ENCODE assay signal across 21 mouse cellular contexts in genomic region chr12:57098371-57098770, GRCm38 (mm10).
"Had no signal": no experiment of that assay in that cellular context is flagged by ENCODE, and none has a peak within 500 bp of the region (broad histone marks: within the 10 kb centered on the region; RNA-seq: fewer than 3 reads in every experiment).

No protein-coding gene starts in this region.

- ATAC-seq: lung, postnatal 0 days; midbrain, embryonic 13.5 days; midbrain, embryonic 15.5 days had no signal

- H3K4me1 ChIP-seq: lung, embryonic 15.5 days; megakaryocyte, embryonic 14.5 days; midbrain, embryonic 13.5 days; midbrain, embryonic 15.5 days; neural tube, embryonic 13.5 days; neural tube, embryonic 15.5 days had no signal

- DNase-seq: lung, adult 2 months; lung, postnatal 14 days; lung, postnatal 36 days; retina, postnatal 1 day; right cerebral cortex, adult 18-20 months; right cerebral cortex, postnatal 25 days; right cerebral cortex, postnatal 4 days; spleen, adult 18-20 months; thymus, adult 18-20 months; thymus, postnatal 14 days; thymus, postnatal 36 days had no signal

- H3K36me3 ChIP-seq: lung, embryonic 15.5 days; midbrain, embryonic 13.5 days; midbrain, embryonic 15.5 days; neural tube, embryonic 13.5 days; neural tube, embryonic 15.5 days had no signal

- H3K27me3 ChIP-seq: lung, embryonic 15.5 days; megakaryocyte, embryonic 14.5 days; midbrain, embryonic 13.5 days; midbrain, embryonic 15.5 days; neural tube, embryonic 13.5 days; neural tube, embryonic 15.5 days had no signal

- H3K4me2 ChIP-seq: lung, embryonic 15.5 days; midbrain, embryonic 11.5 days; midbrain, embryonic 13.5 days; midbrain, embryonic 15.5 days; neural tube, embryonic 13.5 days; neural tube, embryonic 15.5 days had no signal

- H3K9me3 ChIP-seq: lung, embryonic 15.5 days; midbrain, embryonic 13.5 days; midbrain, embryonic 15.5 days; neural tube, embryonic 13.5 days; neural tube, embryonic 15.5 days had no signal

- H3K9ac ChIP-seq: lung, embryonic 15.5 days; midbrain, embryonic 13.5 days; midbrain, embryonic 15.5 days; neural tube, embryonic 13.5 days; neural tube, embryonic 15.5 days had no signal

- H3K27ac ChIP-seq: lung, embryonic 15.5 days; macrophage; midbrain, embryonic 13.5 days; midbrain, embryonic 15.5 days; neural tube, embryonic 13.5 days; neural tube, embryonic 15.5 days had no signal

- H3K4me3 ChIP-seq: lung, embryonic 15.5 days; megakaryocyte, embryonic 14.5 days; midbrain, embryonic 13.5 days; midbrain, embryonic 15.5 days; myocyte; neural tube, embryonic 13.5 days; neural tube, embryonic 15.5 days had no signal
